Mouse (Mus musculus): ENCODE measurements around the gene Nop16. TPM values are rescaled to one million over a fixed set of nuclear protein-coding genes. Genes with fewer than 3 reads are reported as not detected.

Nop16 gene
- polyA plus RNA-seq, 1 experiment = 87.4 TPM

GRCm38 (mm10) chr13:54556176-54556575 is 33.7 kb downstream of the Nop16 start:
- Histone ChIP-seq H3K36me3 (ENCODE audit: control insufficient read depth, insufficient read depth) (peaks cover 87% of the 10 kb centered on the region), H3K27me3 (ENCODE audit: control insufficient read depth, insufficient read depth, insufficient read length) (no peaks in the 10 kb centered on the region), H3K79me3 (ENCODE audit: low read depth) (no peaks in the 10 kb centered on the region), H3K79me2 (ENCODE audit: control insufficient read depth, insufficient read depth) (no peaks in the 10 kb centered on the region), H3K4me3 (ENCODE audit: insufficient read depth, poor library complexity, severe bottlenecking) (no peak overlapping the region), H3ac (ENCODE audit: control insufficient read depth, insufficient read length, low read depth) (no peak overlapping the region)
- TF ChIP-seq CEBPB (IDR thresholded peaks at IDR 0.05; ENCODE audit: low read depth) = no peak
- no peak for TF ChIP-seq FOSL1 (IDR thresholded peaks at IDR 0.05; ENCODE audit: insufficient read depth, low read length, poor library complexity, severe bottlenecking)
- TF ChIP-seq USF1 (IDR thresholded peaks at IDR 0.05; ENCODE audit: low read depth) = no peak
- TF ChIP-seq MYOG (IDR thresholded peaks at IDR 0.05; ENCODE audit: control insufficient read depth, extremely low read depth, insufficient read length) = no peak
- no peak for TF ChIP-seq MAX (IDR thresholded peaks at IDR 0.05)
- no peak for TF ChIP-seq CTCF (IDR thresholded peaks at IDR 0.05; ENCODE audit: control insufficient read depth, insufficient read depth, insufficient read length)
- TF ChIP-seq MYOD1 (IDR thresholded peaks at IDR 0.05; ENCODE audit: control insufficient read depth, insufficient read length, low read depth) = no peak

- Histone ChIP-seq H3K79me3 (ENCODE audit: low read depth) (no peaks in the 10 kb centered on the region), H3K36me3 (ENCODE audit: control insufficient read depth, insufficient read depth) (peaks cover 60% of the 10 kb centered on the region), H3ac (ENCODE audit: control insufficient read depth, insufficient read length, low read depth) (no peak overlapping the region), H3K4me3 (ENCODE audit: insufficient read depth, poor library complexity, severe bottlenecking) (no peak overlapping the region), H3K27me3 (ENCODE audit: control insufficient read depth, insufficient read depth, insufficient read length) (no peaks in the 10 kb centered on the region), H3K79me2 (ENCODE audit: control insufficient read depth, insufficient read depth) (no peaks in the 10 kb centered on the region)
- no peak for TF ChIP-seq CEBPB (IDR thresholded peaks at IDR 0.05; ENCODE audit: low read depth)
- TF ChIP-seq USF1 (IDR thresholded peaks at IDR 0.05; ENCODE audit: low read depth) = no peak
- TF ChIP-seq MAX (IDR thresholded peaks at IDR 0.05) = no peak
- TF ChIP-seq MYOG (IDR thresholded peaks at IDR 0.05; ENCODE audit: control insufficient read depth, extremely low read depth, insufficient read length) = no peak
Measured at GRCm38 (mm10) chr13:54548036-54548435, 41.9 kb downstream of the Nop16 start.

Small RNA genes within 50 kb of the gene (microRNA-seq; reads per million reads assigned to microRNA genes)
- not detected for gene Gm24195 (ENCODE audit: borderline microRNAs expressed)

Other genes with a start within 250 kb of the Nop16 start
- gene Cplx2, start 218.7 kb downstream of the Nop16 start, polyA plus RNA-seq (2012; fragmentation: generic; extraction: Trizol) = 9.0 TPM
- gene Thoc3, start 121.2 kb downstream of the Nop16 start, polyA plus RNA-seq (2012; fragmentation: generic; extraction: Trizol) = 70.8 TPM
- gene Simc1, start 86.3 kb downstream of the Nop16 start, polyA plus RNA-seq (2012; fragmentation: generic; extraction: Trizol) = 6.6 TPM
- 62.8 TPM for gene 4833439L19Rik, start 24.7 kb downstream of the Nop16 start, polyA plus RNA-seq (2012; fragmentation: generic; extraction: Trizol)
- gene Arl10, start 15.1 kb downstream of the Nop16 start, polyA plus RNA-seq (2012; fragmentation: generic; extraction: Trizol) = 24.8 TPM
- 144 TPM for gene Higd2a, start 117 bp upstream of the Nop16 start, polyA plus RNA-seq (2012; fragmentation: generic; extraction: Trizol)
- 32.3 TPM for gene Cltb, start 21.3 kb upstream of the Nop16 start, polyA plus RNA-seq (2012; fragmentation: generic; extraction: Trizol)
- 33.5 TPM for gene Faf2, start 31.7 kb upstream of the Nop16 start, polyA plus RNA-seq (2012; fragmentation: generic; extraction: Trizol)
- 30.0 TPM for gene Rnf44, start 103.8 kb upstream of the Nop16 start, polyA plus RNA-seq (2012; fragmentation: generic; extraction: Trizol)
- gene Cdhr2, start 111.4 kb upstream of the Nop16 start, polyA plus RNA-seq (2012; fragmentation: generic; extraction: Trizol) = 0.01 TPM
- 0.20 TPM for gene Gprin1, start 159.8 kb upstream of the Nop16 start, polyA plus RNA-seq (2012; fragmentation: generic; extraction: Trizol)
- not detected for gene Sncb, start 176.5 kb upstream of the Nop16 start, polyA plus RNA-seq (2012; fragmentation: generic; extraction: Trizol)
- gene Eif4e1b, start 193.9 kb upstream of the Nop16 start, polyA plus RNA-seq (2012; fragmentation: generic; extraction: Trizol) = not detected
- gene Tspan17, start 199.3 kb upstream of the Nop16 start, polyA plus RNA-seq (2012; fragmentation: generic; extraction: Trizol) = 26.6 TPM